Mouse (Mus musculus) MEL (cell line): Measurements from ENCODE around the gene Hilpda. TPM values are rescaled to one million over a fixed set of nuclear protein-coding genes. Genes with fewer than 3 reads are reported as not detected.

Experiments used
- DNase-seq: peaks from one replicate; pipeline ENCODE4 v3.0.0; 2011; ENCODE audit warnings: low read depth, low spot score
- H3K27ac ChIP-seq: 2 replicates; pipeline ENCODE4 v1.5.1; 2012; ENCODE audit warnings: low read depth, mild to moderate bottlenecking, control low read depth, low read length, moderate library complexity; ENCODE audit not compliant: control insufficient read depth
- H3K27me3 ChIP-seq, 2 experiments: fragments of 150-350 bp in 1 of 2; sonication (generic) in 1 of 2; 2 replicates each; pipeline ENCODE4 v1.6.1; 2012; ENCODE audit warnings: low read length in 2 of 2, mild to moderate bottlenecking in 2 of 2, improper control_type of control experiment in 1 of 2, moderate library complexity in 1 of 2; ENCODE audit not compliant: insufficient read depth in 2 of 2, control insufficient read depth in 1 of 2
- H3K36me3 ChIP-seq, 2 experiments: 2 replicates each; pipeline ENCODE4 v1.6.1; 2012 to 2014; ENCODE audit warnings: low read length in 2 of 2, improper control_type of control experiment in 1 of 2, inconsistent platforms in 1 of 2, mild to moderate bottlenecking in 1 of 2; ENCODE audit not compliant: insufficient read depth in 2 of 2, control insufficient read depth in 1 of 2
- H3K4me1 ChIP-seq, 2 experiments: fragments of 150-350 bp in 1 of 2; sonication (generic) in 1 of 2; 2 replicates each; pipeline ENCODE4 v1.6.1; 2012; ENCODE audit warnings: low read length in 2 of 2, improper control_type of control experiment in 1 of 2, mild to moderate bottlenecking in 1 of 2; ENCODE audit not compliant: insufficient read depth in 2 of 2, control insufficient read depth in 1 of 2
- H3K4me3 ChIP-seq, 2 experiments: fragments of 150-350 bp in 1 of 2; sonication (generic) in 1 of 2; 2 replicates each; pipeline ENCODE4 v1.5.1; 2012; ENCODE audit warnings: low read depth in 2 of 2, low read length in 2 of 2, mild to moderate bottlenecking in 2 of 2, moderate library complexity in 2 of 2, control low read depth in 1 of 2, improper control_type of control experiment in 1 of 2; ENCODE audit not compliant: control insufficient read depth in 1 of 2, insufficient read depth in 1 of 2
- H3K79me2 ChIP-seq: 2 replicates; pipeline ENCODE4 v1.6.1; 2012; ENCODE audit warnings: mild to moderate bottlenecking, low read length, moderate library complexity; ENCODE audit not compliant: control insufficient read depth, poor library complexity, insufficient read depth
- H3K9ac ChIP-seq: 2 replicates; pipeline ENCODE4 v1.6.1; 2012; ENCODE audit warnings: low read depth, mild to moderate bottlenecking, control low read depth, low read length, moderate library complexity; ENCODE audit not compliant: control insufficient read depth, poor library complexity, severe bottlenecking
- H3K9me3 ChIP-seq: fragments of 150-350 bp; sonication (generic); replicated peaks from 2 replicates; pipeline ENCODE4 v1.6.1; 2012; ENCODE audit warnings: mild to moderate bottlenecking, low read length, improper control_type of control experiment, moderate library complexity; ENCODE audit not compliant: insufficient read depth
- BHLHE40 ChIP-seq: IDR thresholded peaks from 2 replicates; pipeline ENCODE4 v1.6.1; 2012; ENCODE audit warnings: low read depth, mild to moderate bottlenecking, inconsistent platforms, low read length, improper control_type of control experiment, borderline replicate concordance
- CHD1 ChIP-seq: IDR thresholded peaks from 2 replicates; pipeline ENCODE4 v1.6.1; 2012; ENCODE audit warnings: low read depth, mild to moderate bottlenecking, inconsistent platforms, low read length, improper control_type of control experiment
- CHD2 ChIP-seq: IDR thresholded peaks from 2 replicates; pipeline ENCODE4 v1.6.1; 2011; ENCODE audit warnings: low read length, improper control_type of control experiment
- CTCF ChIP-seq, 3 experiments: IDR thresholded peaks in 2 of 3; conservative IDR thresholded peaks in 1 of 3; 2 replicates each; pipeline ENCODE4 v1.5.1; 2011 to 2012; ENCODE audit warnings: low read length in 3 of 3, low read depth in 2 of 3, mild to moderate bottlenecking in 2 of 3, improper control_type of control experiment in 1 of 3, inconsistent platforms in 1 of 3, mixed read lengths in 1 of 3, moderate library complexity in 1 of 3; ENCODE audit not compliant: control insufficient read depth in 1 of 3, insufficient read depth in 1 of 3, poor library complexity in 1 of 3, severe bottlenecking in 1 of 3
- E2F4 ChIP-seq: IDR thresholded peaks from 2 replicates; pipeline ENCODE4 v1.6.1; 2011; ENCODE audit warnings: low read depth, low read length, improper control_type of control experiment, borderline replicate concordance
- ELF1 ChIP-seq: IDR thresholded peaks from 2 replicates; pipeline ENCODE4 v1.6.1; 2014; ENCODE audit warnings: low read depth, mild to moderate bottlenecking, inconsistent platforms, low read length, improper control_type of control experiment, moderate library complexity
- GABPA ChIP-seq: IDR thresholded peaks from 2 replicates; pipeline ENCODE4 v1.6.1; 2012; ENCODE audit warnings: low read depth, mild to moderate bottlenecking, inconsistent platforms, low read length, improper control_type of control experiment, moderate library complexity
- GATA1 ChIP-seq: IDR thresholded peaks from 2 replicates; pipeline ENCODE4 v1.6.1; 2011; ENCODE audit warnings: low read depth, low read length, improper control_type of control experiment
- HCFC1 ChIP-seq: IDR thresholded peaks from 2 replicates; pipeline ENCODE4 v1.6.1; 2012; ENCODE audit warnings: low read depth, mild to moderate bottlenecking, inconsistent platforms, low read length, improper control_type of control experiment, moderate library complexity
- MEF2A ChIP-seq: IDR thresholded peaks from 2 replicates; pipeline ENCODE4 v1.6.1; 2014; ENCODE audit warnings: low read depth, mild to moderate bottlenecking, inconsistent platforms, low read length, improper control_type of control experiment; ENCODE audit not compliant: poor library complexity, insufficient replicate concordance, severe bottlenecking; ENCODE audit errors: extremely low read depth
- MXI1 ChIP-seq: IDR thresholded peaks from 2 replicates; pipeline ENCODE4 v1.6.1; 2011; ENCODE audit warnings: mild to moderate bottlenecking, low read depth, low read length, improper control_type of control experiment
- MYC ChIP-seq: IDR thresholded peaks from 2 replicates; pipeline ENCODE4 v1.6.1; 2011; ENCODE audit warnings: low read depth, mild to moderate bottlenecking, low read length, improper control_type of control experiment, moderate library complexity
- NELFE ChIP-seq: IDR thresholded peaks from 2 replicates; pipeline ENCODE4 v1.6.1; 2011; ENCODE audit warnings: low read depth, low read length, improper control_type of control experiment
- POLR2A ChIP-seq, 2 experiments: IDR thresholded peaks; 2 replicates each; pipeline ENCODE4 v1.6.1; 2011 to 2012; ENCODE audit warnings: low read length in 2 of 2, mild to moderate bottlenecking in 2 of 2, control low read depth in 1 of 2, improper control_type of control experiment in 1 of 2, low read depth in 1 of 2, moderate library complexity in 1 of 2; ENCODE audit not compliant: control insufficient read depth in 1 of 2, insufficient read depth in 1 of 2, poor library complexity in 1 of 2
- POLR2AphosphoS5 ChIP-seq: IDR thresholded peaks from 2 replicates; pipeline ENCODE4 v1.6.1; 2012; ENCODE audit warnings: low read depth, borderline replicate concordance, mild to moderate bottlenecking, inconsistent platforms, low read length, moderate library complexity, mixed read lengths
- SMC3 ChIP-seq: IDR thresholded peaks from 2 replicates; pipeline ENCODE4 v1.6.1; 2011; ENCODE audit warnings: low read depth, low read length, improper control_type of control experiment
- TAL1 ChIP-seq: IDR thresholded peaks from 2 replicates; pipeline ENCODE4 v1.6.1; 2012; ENCODE audit warnings: mild to moderate bottlenecking, inconsistent platforms, low read length, moderate library complexity, mixed read lengths
- ZNF384 ChIP-seq: IDR thresholded peaks from 2 replicates; pipeline ENCODE4 v1.6.1; 2012; ENCODE audit warnings: low read depth, mild to moderate bottlenecking, inconsistent platforms, low read length, improper control_type of control experiment
- polyA plus RNA-seq, 2 experiments: library from polyadenylated mRNA; stranded (reverse) in 1 of 2; unstranded in 1 of 2; fragments of >175 nt in 1 of 2; fragments of >200 nt in 1 of 2; gene quantifications; 2 replicates each; pipeline versions ENCODE4 v1.2.1 to v1.2.4; 2012; ENCODE audit warnings: low replicate concordance in 2 of 2, low read depth in 1 of 2; ENCODE audit not compliant: insufficient read length in 2 of 2, insufficient read depth in 1 of 2, missing spikeins in 1 of 2
- total RNA-seq: library from RNA; depleted of rRNA; stranded (reverse); fragments of 300-350 nt; gene quantifications from 2 replicates; pipeline ENCODE4 v1.2.3, GENCODE M21; 2012

Hilpda gene
- total and polyA plus RNA-seq, 3 experiments: 17.0 to 18.1 TPM; not detected in 1

- Histone ChIP-seq H3K27me3 (no peaks in the 10 kb centered on the region), H3K9me3 (no peaks in the 10 kb centered on the region), H3K4me1 (peaks cover 4 to 13% of the 10 kb centered on the region in 2 experiments; a peak in 3 of 4 replicates), H3K9ac (no peak overlapping the region), H3K27ac (no peak overlapping the region), H3K36me3 (peaks cover 0 to 4% of the 10 kb centered on the region in 2 experiments; a peak in 2 of 4 replicates), H3K79me2 (no peaks in the 10 kb centered on the region), H3K4me3 (no peak overlapping the region)
- no peak for DNase-seq
- TF ChIP-seq ELF1 (no peak), GABPA (no peak), MYC (no peak), NELFE (no peak), POLR2A (IDR thresholded peaks at IDR 0.05; ENCODE audit: control insufficient read depth in 1 of 2, insufficient read depth in 1 of 2, low read depth in 1 of 2, low read length in 2 of 2, poor library complexity in 1 of 2) (no peak), BHLHE40 (no peak), ZNF384 (no peak), CTCF (IDR thresholded peaks at IDR 0.05 in 2 of 3, conservative IDR thresholded peaks at IDR 0.05 in 1 of 3; ENCODE audit: control insufficient read depth in 1 of 3, insufficient read depth in 1 of 3, low read depth in 2 of 3, low read length in 3 of 3, poor library complexity in 1 of 3, severe bottlenecking in 1 of 3) (no peak), MXI1 (no peak), POLR2AphosphoS5 (no peak), CHD2 (no peak)
- TF ChIP-seq, all 39 proteins: peak for 0
Observed at GRCm38 (mm10) chr6:29232321-29232720, 40.0 kb upstream of the Hilpda start.

- no peaks in the 10 kb centered on the region for H3K27me3 ChIP-seq
- no peaks in the 10 kb centered on the region for H3K9me3 ChIP-seq
- H3K9ac ChIP-seq: no peak overlapping the region
- H3K27ac ChIP-seq: no peak overlapping the region
- peaks cover 0 to 4% of the 10 kb centered on the region in 2 experiments; a peak in 2 of 4 replicates for H3K36me3 ChIP-seq
- no peak for TF ChIP-seq TAL1
- no peak for TF ChIP-seq MEF2A
- TF ChIP-seq SMC3: no peak
- TF ChIP-seq CHD1: no peak
- TF ChIP-seq MYC: no peak
- no peak for TF ChIP-seq GATA1
- no peak for TF ChIP-seq HCFC1
- TF ChIP-seq BHLHE40: no peak
- TF ChIP-seq GABPA: no peak
- TF ChIP-seq E2F4: no peak
- no peak for TF ChIP-seq POLR2A (IDR thresholded peaks at IDR 0.05; ENCODE audit: control insufficient read depth in 1 of 2, insufficient read depth in 1 of 2, low read depth in 1 of 2, low read length in 2 of 2, poor library complexity in 1 of 2)
- H3K4me3 ChIP-seq: no peak overlapping the region
- H3K79me2 ChIP-seq: no peaks in the 10 kb centered on the region
- H3K4me1 ChIP-seq: peaks cover 4 to 12% of the 10 kb centered on the region in 2 experiments; a peak in 3 of 4 replicates
- no peak for DNase-seq
Observed at GRCm38 (mm10) chr6:29233710-29234109, 38.6 kb upstream of the Hilpda start.
